Mouse (Mus musculus): ENCODE data around the gene Sri. TPM values are rescaled to one million over a fixed set of nuclear protein-coding genes. Genes with fewer than 3 reads are reported as not detected.

The Sri gene
- total and polyA plus RNA-seq, 2 experiments from 2014 or later: 85.6 to 136 TPM

GRCm38 (mm10) chr5:8053827-8054226 is 7.9 kb downstream of the Sri start:
- Histone ChIP-seq H3K27me3 (ENCODE audit: insufficient read depth, low read length) (no peaks in the 10 kb centered on the region), H3K9ac (replicated peaks; ENCODE audit: low read length, poor library complexity, severe bottlenecking) (no peak overlapping the region), H3K36me3 (ENCODE audit: insufficient read depth, low read length) (no peaks in the 10 kb centered on the region), H3K4me3 (ENCODE audit: low read depth, low read length) (no peak overlapping the region), H3K27ac (ENCODE audit: low read depth, low read length) (no peak overlapping the region), H3K4me1 (ENCODE audit: insufficient read depth, low read length) (no peaks in the 10 kb centered on the region), H3K4me2 (ENCODE audit: low read depth, low read length, poor library complexity, severe bottlenecking) (no peak overlapping the region), H3K9me3 (ENCODE audit: low read length) (no peaks in the 10 kb centered on the region)
- TF ChIP-seq CTCF (IDR thresholded peaks at IDR 0.05): no peak
- WGBS: 92% methylated on average over 4 of the region's 4 CpGs
- ATAC-seq (ENCODE audit: low FRiP score) (no peak), DNase-seq (ENCODE audit: low spot score) (no peak)

GRCm38 (mm10) chr5:8055721-8056129 is 9.8 kb downstream of the Sri start:
- no peak overlapping the region for H3K27ac ChIP-seq (ENCODE audit: low read depth, low read length)
- H3K27me3 ChIP-seq (ENCODE audit: insufficient read depth, low read length): no peaks in the 10 kb centered on the region
- H3K36me3 ChIP-seq (ENCODE audit: insufficient read depth, low read length): peaks cover 4% of the 10 kb centered on the region
- no peaks in the 10 kb centered on the region for H3K9me3 ChIP-seq (ENCODE audit: low read length)
- H3K4me1 ChIP-seq (ENCODE audit: insufficient read depth, low read length): no peaks in the 10 kb centered on the region
- peak overlapping the region; percentile 71 for H3K4me2 ChIP-seq (ENCODE audit: low read depth, low read length, poor library complexity, severe bottlenecking)
- DNase-seq (ENCODE audit: low spot score) (peak; percentile 2), ATAC-seq (ENCODE audit: low FRiP score) (peak; percentile 8; the same call in 1 of the 2 replicates)
- no peak for TF ChIP-seq CTCF (IDR thresholded peaks at IDR 0.05)
- 31% methylated on average over 8 of the region's 8 CpGs for WGBS
- H3K9ac ChIP-seq (replicated peaks; ENCODE audit: low read length, poor library complexity, severe bottlenecking): peak overlapping the region; percentile 69; the same call in 1 of the 2 replicates
- H3K4me3 ChIP-seq (ENCODE audit: low read depth, low read length): peak overlapping the region; percentile 92

- no peak for TF ChIP-seq CTCF (IDR thresholded peaks at IDR 0.05)
- ATAC-seq (ENCODE audit: low FRiP score) (peak; percentile 96), DNase-seq (ENCODE audit: low spot score) (peak; percentile 61)
- peak overlapping the region; percentile 68 for H3K27ac ChIP-seq (ENCODE audit: low read depth, low read length)
- peak overlapping the region; percentile 71 for H3K4me2 ChIP-seq (ENCODE audit: low read depth, low read length, poor library complexity, severe bottlenecking)
- no peaks in the 10 kb centered on the region for H3K9me3 ChIP-seq (ENCODE audit: low read length)
- peak overlapping the region; percentile 92 for H3K4me3 ChIP-seq (ENCODE audit: low read depth, low read length)
- H3K9ac ChIP-seq (replicated peaks; ENCODE audit: low read length, poor library complexity, severe bottlenecking): peak overlapping the region; percentile 69
- no peaks in the 10 kb centered on the region for H3K4me1 ChIP-seq (ENCODE audit: insufficient read depth, low read length)
- no peaks in the 10 kb centered on the region for H3K27me3 ChIP-seq (ENCODE audit: insufficient read depth, low read length)
- peaks cover 9% of the 10 kb centered on the region for H3K36me3 ChIP-seq (ENCODE audit: insufficient read depth, low read length)
- WGBS: under 1% methylated on average over 45 of the region's 60 CpGs
These were observed 10.5 kb downstream of the Sri start for GRCm38 (mm10) chr5:8056141-8057017.

GRCm38 (mm10) chr5:8057018-8057323 is 11.1 kb downstream of the Sri start:
- TF ChIP-seq CTCF (IDR thresholded peaks at IDR 0.05): no peak

GRCm38 (mm10) chr5:8058056-8058455 is 12.2 kb downstream of the Sri start:
- TF ChIP-seq CTCF (IDR thresholded peaks at IDR 0.05): no peak
- H3K4me2 ChIP-seq (ENCODE audit: low read depth, low read length, poor library complexity, severe bottlenecking): no peak overlapping the region

More at GRCm38 (mm10) chr5:8057018-8057323, 11.1 kb downstream of the Sri start:
- no peaks in the 10 kb centered on the region for H3K4me1 ChIP-seq (ENCODE audit: insufficient read depth, low read length)
- H3K9ac ChIP-seq (replicated peaks; ENCODE audit: low read length, poor library complexity, severe bottlenecking): peak overlapping the region; percentile 69; the same call in 1 of the 2 replicates
- ATAC-seq (ENCODE audit: low FRiP score): peak; percentile 11; the same call in 1 of the 2 replicates
- no peak overlapping the region for H3K27ac ChIP-seq (ENCODE audit: low read depth, low read length)
- H3K4me2 ChIP-seq (ENCODE audit: low read depth, low read length, poor library complexity, severe bottlenecking): peak overlapping the region; percentile 71
- peaks cover 9% of the 10 kb centered on the region for H3K36me3 ChIP-seq (ENCODE audit: insufficient read depth, low read length)
- DNase-seq (ENCODE audit: low spot score): no peak
- no peaks in the 10 kb centered on the region for H3K27me3 ChIP-seq (ENCODE audit: insufficient read depth, low read length)
- WGBS: 60% methylated on average over 5 of the region's 5 CpGs
- peak overlapping the region; percentile 92 for H3K4me3 ChIP-seq (ENCODE audit: low read depth, low read length)
- no peaks in the 10 kb centered on the region for H3K9me3 ChIP-seq (ENCODE audit: low read length)

GRCm38 (mm10) chr5:8062469-8062868 is 16.6 kb downstream of the Sri start:
- Histone ChIP-seq H3K36me3 (ENCODE audit: insufficient read depth, low read length) (peaks cover 38% of the 10 kb centered on the region), H3K4me1 (ENCODE audit: insufficient read depth, low read length) (no peaks in the 10 kb centered on the region), H3K27ac (ENCODE audit: low read depth, low read length) (no peak overlapping the region), H3K4me3 (ENCODE audit: low read depth, low read length) (no peak overlapping the region), H3K4me2 (ENCODE audit: low read depth, low read length, poor library complexity, severe bottlenecking) (no peak overlapping the region), H3K9ac (replicated peaks; ENCODE audit: low read length, poor library complexity, severe bottlenecking) (no peak overlapping the region), H3K9me3 (ENCODE audit: low read length) (no peaks in the 10 kb centered on the region), H3K27me3 (ENCODE audit: insufficient read depth, low read length) (no peaks in the 10 kb centered on the region)
- TF ChIP-seq CTCF (IDR thresholded peaks at IDR 0.05): no peak
- 100% methylated on average over 2 of the region's 2 CpGs for WGBS
- ATAC-seq (ENCODE audit: low FRiP score) (no peak), DNase-seq (ENCODE audit: low spot score) (no peak)

More at GRCm38 (mm10) chr5:8058056-8058455, 12.2 kb downstream of the Sri start:
- Histone ChIP-seq H3K4me3 (ENCODE audit: low read depth, low read length) (no peak overlapping the region), H3K9me3 (ENCODE audit: low read length) (no peaks in the 10 kb centered on the region), H3K27ac (ENCODE audit: low read depth, low read length) (no peak overlapping the region), H3K36me3 (ENCODE audit: insufficient read depth, low read length) (peaks cover 10% of the 10 kb centered on the region), H3K9ac (replicated peaks; ENCODE audit: low read length, poor library complexity, severe bottlenecking) (no peak overlapping the region), H3K4me1 (ENCODE audit: insufficient read depth, low read length) (no peaks in the 10 kb centered on the region), H3K27me3 (ENCODE audit: insufficient read depth, low read length) (no peaks in the 10 kb centered on the region)
- DNase-seq (ENCODE audit: low spot score) (no peak), ATAC-seq (ENCODE audit: low FRiP score) (no peak)
- 93% methylated on average over 7 of the region's 7 CpGs for WGBS

Data from midbrain, postnatal 0 days (tissue).